Mouse (Mus musculus) MEL-GATA-1-ER (cell line): Measurements from ENCODE around the gene Tom1l2.

Source experiments
- DNase-seq: peaks from one replicate; pipeline ENCODE4 v3.0.0-alpha.2; 2012; ENCODE audit warnings: low read depth; ENCODE audit errors: extremely low read depth

Tom1l2 gene

GRCm38 (mm10) chr11:60352559-60353411 lies at the start of gene Tom1l2, which contains the start of gene Drc3:
Tom1l2 (minus strand) TSS chr11:60352905.
Drc3 (plus strand) TSS chr11:60353329.
- peak; percentile 100 for DNase-seq

GRCm38 (mm10) chr11:60397172-60397571 lies 44.5 kb upstream of the Tom1l2 start:
- DNase-seq: no peak

DNA sequence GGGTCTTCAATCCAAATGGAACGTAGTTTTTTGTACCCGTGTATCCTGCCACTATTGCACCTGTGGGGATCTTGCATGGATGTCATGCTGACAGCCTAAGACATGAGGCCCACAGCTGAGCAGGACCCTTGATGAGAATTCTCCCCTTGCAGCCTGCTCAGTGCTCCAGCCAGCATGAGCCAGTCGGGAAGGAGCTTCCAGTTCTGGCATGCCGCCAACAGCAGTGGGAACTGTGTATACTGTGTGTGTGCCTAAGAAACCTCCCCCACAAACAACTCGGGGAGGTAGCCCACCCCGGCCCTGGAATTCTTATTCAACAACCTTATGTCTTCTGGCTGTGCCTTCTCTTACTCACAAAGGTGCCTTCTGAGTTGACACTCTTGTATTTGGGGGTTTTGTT lies 43.8 kb upstream of the Tom1l2 start:
- DNase-seq: no peak

- DNase-seq: no peak
These were observed 38.6 kb upstream of the Tom1l2 start for GRCm38 (mm10) chr11:60391346-60391745.

GRCm38 (mm10) chr11:60387944-60388343 lies 35.2 kb upstream of the Tom1l2 start:
- DNase-seq: no peak

- DNase-seq: no peak
These were observed 33.2 kb upstream of the Tom1l2 start for GRCm38 (mm10) chr11:60385946-60386345.

GRCm38 (mm10) chr11:60384762-60385421 lies 32.2 kb upstream of the Tom1l2 start:
- no peak for DNase-seq

DNA sequence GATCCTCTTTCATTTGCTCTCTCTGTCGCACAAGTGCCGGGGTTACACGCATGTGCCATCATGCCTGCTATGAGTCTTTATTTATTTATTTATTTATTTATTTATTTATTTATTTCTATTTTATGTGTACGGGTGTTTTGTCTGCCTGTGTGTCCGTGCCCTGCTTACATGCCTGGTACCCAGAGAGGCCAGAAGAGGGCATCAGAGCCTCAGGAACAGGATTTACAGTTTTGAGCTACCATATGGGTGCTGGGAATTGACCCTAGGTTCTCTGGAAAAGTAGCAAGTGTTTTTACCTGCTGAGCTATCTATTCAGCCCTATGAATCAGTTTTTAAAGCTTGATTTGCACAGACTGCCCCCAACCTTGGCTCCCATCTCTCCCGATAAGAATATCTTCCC lies 30.8 kb upstream of the Tom1l2 start:
- no peak for DNase-seq

DNA sequence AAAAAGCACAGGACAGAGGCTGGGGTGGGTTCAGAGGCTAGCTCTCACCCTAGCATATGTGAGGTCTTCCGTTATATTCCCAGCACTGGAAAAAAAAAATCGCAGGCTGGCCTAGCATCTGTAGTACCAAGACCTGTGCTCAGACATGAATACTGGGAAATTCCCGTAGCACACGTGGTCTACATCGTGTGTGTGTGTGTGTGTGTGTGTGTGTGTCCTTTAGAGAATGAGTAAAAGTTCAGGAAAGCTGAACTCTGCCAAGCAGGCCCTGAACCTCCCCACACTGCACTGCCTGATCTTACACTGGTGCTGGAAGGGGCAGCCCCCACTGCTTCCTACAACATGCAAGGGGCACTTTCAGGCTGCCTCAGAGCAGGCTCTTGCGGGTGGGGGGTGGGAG lies 21.8 kb upstream of the Tom1l2 start:
- DNase-seq: no peak

DNA sequence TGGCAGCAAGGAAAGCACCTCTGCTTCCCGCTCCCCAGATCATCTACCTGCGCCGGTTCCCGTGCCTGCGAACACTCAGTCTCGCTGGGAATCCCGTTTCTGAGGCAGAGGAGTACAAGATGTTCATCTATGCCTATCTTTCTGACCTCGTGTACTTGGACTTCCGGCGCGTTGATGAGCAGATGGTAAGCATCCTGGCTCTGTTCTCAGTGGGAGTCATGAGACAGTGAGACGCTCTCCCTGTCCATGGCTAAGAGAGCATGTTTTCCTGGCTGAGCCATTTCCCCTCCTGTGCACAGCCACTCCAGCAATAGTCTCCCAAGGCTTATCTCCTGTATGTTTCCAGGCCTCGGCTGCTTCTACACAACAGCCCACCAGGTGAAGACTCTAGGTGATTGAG lies 17.7 kb upstream of the Tom1l2 start:
- no peak for DNase-seq

GRCm38 (mm10) chr11:60369448-60369847 lies 16.7 kb upstream of the Tom1l2 start:
- no peak for DNase-seq

DNA sequence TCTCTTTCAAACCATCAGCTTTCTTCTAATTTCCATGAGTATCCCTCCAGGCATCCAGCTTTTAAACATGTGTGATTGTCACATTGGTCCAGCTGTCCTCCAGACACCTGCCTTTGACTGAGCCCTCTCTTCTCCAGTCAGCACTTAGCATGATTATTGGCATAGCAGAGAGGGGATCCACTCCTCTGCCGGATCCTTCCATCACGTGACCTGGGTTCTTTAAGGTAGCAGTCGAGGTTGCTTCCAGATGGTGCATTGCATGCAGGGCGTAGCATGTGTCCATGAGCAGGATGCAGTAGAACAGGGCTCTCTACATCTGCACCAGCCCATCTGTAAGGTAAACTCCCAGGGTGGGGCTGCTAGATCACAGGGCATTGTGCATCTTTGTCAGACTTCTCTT lies 16.2 kb upstream of the Tom1l2 start:
- no peak for DNase-seq

DNA sequence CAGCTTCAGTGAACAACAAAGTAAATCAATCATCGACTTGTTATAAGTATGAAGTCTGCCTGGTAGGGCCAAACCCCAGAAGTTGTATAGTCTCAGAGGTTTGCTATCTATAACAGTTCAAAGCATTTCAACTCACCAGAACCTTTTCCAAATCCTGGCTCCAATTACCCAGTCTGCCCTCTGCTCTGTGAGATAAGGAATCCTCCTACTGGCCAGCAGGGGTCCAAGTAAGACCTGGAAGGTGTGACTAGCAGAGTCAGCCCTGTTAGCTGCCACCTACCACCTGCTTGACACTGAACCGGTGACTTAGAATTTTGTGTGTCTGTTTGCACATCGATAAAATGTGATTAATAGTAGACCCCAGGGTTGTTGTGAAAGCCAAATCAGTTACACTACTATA lies 14.6 kb upstream of the Tom1l2 start:
- DNase-seq: no peak

GRCm38 (mm10) chr11:60366239-60367019 lies 13.7 kb upstream of the Tom1l2 start:
- DNase-seq: no peak

GRCm38 (mm10) chr11:60360631-60361201 lies 8.0 kb upstream of the Tom1l2 start:
- no peak for DNase-seq

GRCm38 (mm10) chr11:60359936-60360335 lies 7.2 kb upstream of the Tom1l2 start:
- DNase-seq: no peak

- peak; percentile 74 for DNase-seq
These were observed 6.4 kb upstream of the Tom1l2 start for GRCm38 (mm10) chr11:60359138-60359537.

- DNase-seq: no peak
These were observed 5.8 kb upstream of the Tom1l2 start for GRCm38 (mm10) chr11:60358548-60358947.

DNA sequence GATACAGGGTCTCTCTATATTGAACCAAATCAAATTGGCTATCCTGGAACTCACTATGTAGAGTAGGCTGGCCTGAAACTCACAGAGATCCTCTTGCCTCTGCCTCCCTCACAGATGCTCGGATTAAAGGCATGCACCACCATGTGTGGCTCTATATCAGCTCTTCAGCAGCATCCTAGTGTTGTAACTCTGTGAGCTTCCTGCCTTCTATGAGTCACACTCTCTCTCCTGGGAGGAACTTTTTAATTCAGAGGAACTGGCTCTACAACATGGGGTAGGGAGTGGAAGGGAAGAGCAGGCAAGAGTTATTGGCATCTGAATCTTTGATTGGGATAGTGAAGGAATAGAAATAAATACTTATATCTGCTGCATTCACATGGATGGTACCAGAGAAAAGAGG lies 4.4 kb upstream of the Tom1l2 start:
- DNase-seq: no peak

DNA sequence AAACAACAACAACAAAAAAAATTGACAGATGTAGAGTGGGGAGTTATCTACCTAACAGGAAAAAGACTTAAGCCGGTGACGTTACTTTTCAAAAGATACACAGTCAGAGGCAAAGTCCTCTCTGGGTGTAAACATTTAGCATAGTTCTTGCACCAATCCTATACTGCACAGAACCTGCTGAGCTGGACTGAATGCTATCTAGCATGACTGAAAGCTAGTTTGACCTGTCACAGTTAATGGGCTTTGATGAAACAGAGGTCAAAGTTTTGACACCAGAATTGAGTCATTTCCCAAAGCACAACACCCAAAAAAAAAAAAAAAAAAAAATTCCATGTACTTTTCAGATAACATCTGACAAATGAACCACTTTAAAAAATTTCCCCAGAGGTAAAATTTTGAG lies 3.2 kb upstream of the Tom1l2 start:
- DNase-seq: no peak

GRCm38 (mm10) chr11:60351925-60352371 lies 757 bp downstream of the Tom1l2 start:
- DNase-seq: peak; percentile 14

DNA sequence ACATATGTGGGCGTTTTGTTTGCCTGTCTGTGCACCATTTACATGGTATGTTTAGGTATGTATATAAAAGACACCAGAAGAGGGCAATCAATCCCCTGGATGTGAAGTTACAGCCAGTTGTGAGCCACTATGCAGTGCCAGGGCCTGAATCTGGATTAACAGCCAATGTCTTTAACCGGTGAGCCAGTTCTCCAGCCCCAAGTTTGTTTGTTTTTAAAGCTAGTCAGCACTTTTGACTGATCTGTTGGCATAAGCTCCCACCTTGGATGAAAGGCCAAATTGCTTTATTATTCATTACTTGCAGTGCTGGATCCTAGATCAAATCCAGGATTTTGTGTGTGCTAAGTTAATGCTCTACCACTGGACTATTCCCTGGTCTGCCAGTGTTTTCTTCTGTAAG lies 1.3 kb downstream of the Tom1l2 start:
- DNase-seq: peak; percentile 13
